Mouse (Mus musculus): ENCODE data around the gene Palld.

Gene Palld

GRCm38 (mm10) chr8:61725306-61726017, 177.0 kb downstream of the Palld start:
- no peak for DNase-seq (ENCODE audit: low spot score)

- no peak for DNase-seq (ENCODE audit: low spot score)
These were observed 180.3 kb downstream of the Palld start for GRCm38 (mm10) chr8:61722226-61722625.

GRCm38 (mm10) chr8:61715351-61716125, 187.0 kb downstream of the Palld start:
- no peak for DNase-seq (ENCODE audit: low spot score)

DNA sequence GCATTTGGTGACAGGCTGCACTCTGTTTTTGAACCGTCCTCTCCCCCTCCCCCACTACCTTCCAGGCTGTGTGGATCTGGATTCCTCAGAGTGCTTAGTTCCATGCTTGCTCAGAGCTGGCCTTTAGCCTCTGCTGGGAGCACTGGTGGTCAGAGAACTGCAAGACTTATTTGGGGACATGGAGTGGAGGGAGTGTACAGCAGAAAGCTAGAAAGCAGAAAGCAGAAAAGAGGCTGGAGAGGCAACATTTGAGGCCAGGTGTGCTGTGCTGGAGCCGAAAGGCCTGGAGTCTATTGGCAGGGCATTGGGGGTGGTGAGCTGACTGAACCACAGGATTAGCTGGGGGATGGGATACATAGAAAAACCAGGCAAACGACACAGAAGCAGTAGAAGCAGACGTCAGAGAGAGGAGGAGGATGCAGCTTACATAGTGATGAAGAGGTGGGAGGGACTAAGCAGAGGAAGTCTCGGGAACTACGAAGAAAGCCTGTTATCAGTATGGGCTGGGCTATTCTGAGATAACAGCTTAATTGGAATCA, 188.1 kb downstream of the Palld start:
- no peak for DNase-seq (ENCODE audit: low spot score)

GRCm38 (mm10) chr8:61713195-61713990, 189.1 kb downstream of the Palld start:
- DNase-seq (ENCODE audit: low spot score), result no peak

DNA sequence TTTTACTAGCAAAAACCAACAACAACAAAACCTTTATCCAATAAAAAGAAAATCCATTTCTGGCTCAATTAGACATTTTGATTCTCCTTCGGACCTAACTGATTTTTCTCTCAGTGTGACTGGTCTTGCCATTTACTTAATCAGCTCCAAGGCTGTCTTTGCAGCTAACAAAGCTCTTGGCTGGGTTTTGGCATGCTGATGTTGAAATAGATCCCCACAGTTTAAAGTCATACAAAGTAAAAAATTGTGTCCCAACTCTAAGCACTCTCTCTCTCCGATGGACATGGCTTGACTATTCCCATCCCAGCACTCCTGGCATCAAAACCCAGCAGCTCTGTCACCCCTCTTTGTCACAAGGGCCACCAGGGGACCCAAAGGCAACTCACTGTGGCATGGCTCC, 190.1 kb downstream of the Palld start:
- DNase-seq (ENCODE audit: low spot score), result no peak

DNA sequence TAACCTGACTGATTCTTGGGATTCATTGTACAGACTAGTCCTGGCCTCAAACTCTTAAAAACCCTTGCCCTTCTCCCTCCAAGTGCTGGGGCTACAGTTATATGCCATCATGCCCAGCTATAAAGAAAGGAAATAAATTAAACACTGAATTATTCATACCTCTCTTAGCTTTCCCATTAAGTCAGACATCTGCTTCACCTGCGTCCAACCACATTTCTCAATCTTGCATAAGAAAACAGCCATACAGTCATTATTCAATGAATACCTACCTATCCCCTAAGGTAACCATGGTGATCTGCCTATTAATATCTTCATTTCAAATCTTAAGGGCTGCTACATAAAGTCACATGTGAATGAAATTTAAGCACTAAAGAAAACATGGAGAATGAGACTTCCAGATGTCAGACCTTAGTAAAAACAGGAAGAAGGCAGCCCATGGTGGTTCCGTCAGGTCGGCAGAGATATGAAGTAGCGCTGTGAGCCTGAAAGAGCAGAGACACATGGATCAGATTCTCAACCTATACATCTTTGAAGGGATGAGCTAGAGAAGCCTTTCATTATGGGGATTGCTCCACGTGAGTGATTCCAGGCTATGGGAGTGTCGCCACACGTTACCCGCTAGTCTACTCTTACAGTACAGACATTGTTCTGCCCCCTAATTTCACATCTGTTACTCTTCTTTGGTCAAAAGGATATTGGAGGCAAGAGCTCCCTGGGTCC, 193.7 kb downstream of the Palld start:
- DNase-seq (ENCODE audit: low spot score), result no peak

- no peak for DNase-seq (ENCODE audit: low spot score)
These were observed 197.0 kb downstream of the Palld start for GRCm38 (mm10) chr8:61705491-61705890.

DNA sequence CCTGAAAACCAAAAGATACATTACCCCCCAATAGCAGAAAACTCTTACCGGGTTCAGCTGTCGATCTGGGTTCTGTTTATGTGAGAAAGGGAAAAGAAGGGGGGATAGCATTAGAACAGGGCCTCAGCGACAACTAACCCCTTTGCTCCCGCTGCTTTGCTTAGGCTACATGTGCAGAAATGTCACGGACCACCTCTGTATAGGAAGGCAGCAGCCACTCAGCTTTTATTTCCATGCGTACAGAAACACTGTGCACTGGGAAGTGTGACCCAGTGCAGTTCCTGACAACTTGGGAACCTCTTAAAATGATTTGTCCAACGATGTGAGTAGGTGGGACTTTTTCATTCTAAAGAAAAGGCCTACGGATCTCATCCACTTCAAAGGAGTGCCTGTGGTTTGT, 200.4 kb downstream of the Palld start:
- DNase-seq (ENCODE audit: low spot score), result no peak

GRCm38 (mm10) chr8:61700932-61701681, 201.4 kb downstream of the Palld start:
- DNase-seq (ENCODE audit: low spot score), result no peak

DNA sequence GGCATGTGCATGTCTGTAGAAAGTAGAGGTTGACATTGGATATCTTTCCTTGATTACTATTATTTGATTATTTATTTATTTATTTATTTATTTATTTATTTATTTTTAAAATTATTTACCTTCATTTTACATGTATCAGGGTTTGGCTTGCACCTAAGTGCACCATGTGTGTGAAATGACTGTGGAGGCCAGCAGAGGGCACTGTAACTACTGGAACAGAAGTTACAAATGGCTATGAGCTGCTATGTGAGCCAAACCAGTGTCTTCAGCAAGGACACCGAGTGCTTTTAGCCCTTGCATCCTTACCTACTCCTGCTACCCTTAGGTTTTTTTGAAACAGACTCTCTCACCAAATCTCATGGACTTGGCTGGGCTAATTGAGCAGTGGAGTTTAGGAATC, 202.2 kb downstream of the Palld start:
- DNase-seq (ENCODE audit: low spot score), result no peak

- no peak for DNase-seq (ENCODE audit: low spot score)
These were observed 203.5 kb downstream of the Palld start for GRCm38 (mm10) chr8:61698959-61699358.

- DNase-seq (ENCODE audit: low spot score), result no peak
These were observed 204.6 kb downstream of the Palld start for GRCm38 (mm10) chr8:61697728-61698385.

GRCm38 (mm10) chr8:61696846-61697455, 205.5 kb downstream of the Palld start:
- no peak for DNase-seq (ENCODE audit: low spot score)

GRCm38 (mm10) chr8:61695416-61695815, 207.1 kb downstream of the Palld start:
- DNase-seq (ENCODE audit: low spot score), result no peak

- no peak for DNase-seq (ENCODE audit: low spot score)
These were observed 209.6 kb downstream of the Palld start for GRCm38 (mm10) chr8:61692866-61693265.

DNA sequence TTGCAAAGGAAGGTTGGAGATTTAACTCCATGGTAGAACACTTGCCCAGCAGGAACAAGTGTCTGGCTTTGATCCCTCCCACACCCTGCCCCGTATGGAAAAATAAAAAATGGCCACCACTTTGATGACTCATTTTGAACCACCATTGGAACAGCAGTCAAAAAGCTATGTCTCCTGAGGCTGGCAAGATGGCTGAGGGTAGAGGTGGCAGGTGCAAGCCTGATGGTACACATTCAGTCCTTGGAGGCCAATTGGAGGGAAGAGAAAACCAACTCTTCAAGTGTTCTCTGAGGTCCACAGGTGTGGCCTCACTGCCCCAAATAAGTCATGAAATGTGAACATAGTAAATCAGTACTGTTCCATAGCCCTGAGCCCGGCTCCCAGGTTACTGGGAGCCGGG, 210.4 kb downstream of the Palld start:
- no peak for DNase-seq (ENCODE audit: low spot score)

- DNase-seq (ENCODE audit: low spot score), result no peak
These were observed 211.1 kb downstream of the Palld start for GRCm38 (mm10) chr8:61691391-61691790.

GRCm38 (mm10) chr8:61687071-61687470, 215.4 kb downstream of the Palld start:
- DNase-seq (ENCODE audit: low spot score), result no peak

DNA sequence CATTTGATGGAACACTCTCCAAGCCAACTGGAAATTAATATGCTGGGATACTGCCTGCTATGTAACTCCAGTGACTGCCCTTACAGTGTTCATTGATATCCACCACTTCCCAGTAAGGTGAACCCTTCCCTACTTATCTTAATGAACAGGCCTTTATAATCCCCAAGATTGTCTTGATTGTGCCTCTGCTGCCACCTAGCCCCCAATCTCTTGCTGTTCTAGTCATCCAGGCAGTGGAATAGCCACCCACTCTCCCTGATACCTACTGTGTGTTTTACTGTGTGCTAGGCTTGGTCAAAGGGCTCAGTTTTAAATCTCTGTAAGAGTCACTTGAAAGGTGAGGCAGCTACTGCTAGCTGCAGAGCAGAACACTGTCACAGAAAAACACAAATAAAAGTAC, 216.2 kb downstream of the Palld start:
- no peak for DNase-seq (ENCODE audit: low spot score)

All from spleen, adult 12 weeks (tissue).